Mouse (Mus musculus): Measurements from ENCODE around the gene Pik3c2b. TPM values are rescaled to one million over a fixed set of nuclear protein-coding genes. Genes with fewer than 3 reads are reported as not detected.
A peak's percentile ranks its signal among the peaks of the same experiment; 100 is the strongest.

Gene Pik3c2b
- polyA plus RNA-seq, 1 experiment from 2014 or later: 6.4 TPM

GRCm38 (mm10) chr1:133087206-133087905, 41.9 kb downstream of the Pik3c2b start:
- Histone ChIP-seq H3K27me3 (ENCODE audit: control insufficient read depth, insufficient read depth, low read length) (no peaks in the 10 kb centered on the region), H3K9me3 (ENCODE audit: control insufficient read depth, low read length) (no peaks in the 10 kb centered on the region), H3K9ac (ENCODE audit: low read length) (no peak overlapping the region), H3K4me1 (ENCODE audit: control insufficient read depth, insufficient read depth, low read length) (0 out of 2 replicates have a peak, but pooled peaks cover 3% of the 10 kb centered on the region), H3K27ac (replicated peaks; ENCODE audit: low read depth, low read length) (no peak overlapping the region), H3K4me2 (ENCODE audit: low read depth, severe bottlenecking) (no peak overlapping the region), H3K4me3 (ENCODE audit: low read depth, low read length) (no peak overlapping the region), H3K36me3 (ENCODE audit: control insufficient read depth, insufficient read depth, low read length) (0 out of 2 replicates have a peak, but pooled peaks cover 3% of the 10 kb centered on the region)
- ATAC-seq (ENCODE audit: insufficient number of reproducible peaks, low FRiP score, low TSS enrichment, low read depth) (0 out of 2 replicates have a peak, but pooled peaks have one; percentile 51), DNase-seq (ENCODE audit: low spot score) (peak; percentile 83)
- WGBS: 45% methylated on average over 7 of the region's 7 CpGs

DNA sequence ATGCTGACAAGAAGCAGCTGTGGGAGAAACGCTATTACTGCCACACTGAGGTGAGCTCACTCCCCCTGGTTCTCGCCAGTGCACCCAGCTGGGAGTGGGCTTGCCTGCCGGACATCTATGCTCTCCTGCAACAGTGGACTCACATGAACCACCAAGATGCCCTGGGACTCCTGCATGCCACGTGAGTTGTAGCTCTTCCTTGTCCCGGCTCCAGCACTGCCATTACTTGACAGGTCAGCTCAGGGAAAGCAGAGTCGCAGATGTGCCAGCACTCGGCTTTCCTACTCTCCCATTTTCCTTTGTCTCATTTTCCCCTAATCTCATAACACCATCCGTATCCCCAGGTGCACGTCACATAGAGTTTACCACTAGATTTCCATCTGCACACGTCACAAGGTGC, 42.7 kb downstream of the Pik3c2b start:
- Histone ChIP-seq H3K27me3 (ENCODE audit: control insufficient read depth, insufficient read depth, low read length) (no peaks in the 10 kb centered on the region), H3K27ac (replicated peaks; ENCODE audit: low read depth, low read length) (no peak overlapping the region), H3K4me1 (ENCODE audit: control insufficient read depth, insufficient read depth, low read length) (0 out of 2 replicates have a peak, but pooled peaks cover 3% of the 10 kb centered on the region), H3K36me3 (ENCODE audit: control insufficient read depth, insufficient read depth, low read length) (0 out of 2 replicates have a peak, but pooled peaks cover 3% of the 10 kb centered on the region), H3K9ac (ENCODE audit: low read length) (no peak overlapping the region), H3K4me3 (ENCODE audit: low read depth, low read length) (no peak overlapping the region), H3K9me3 (ENCODE audit: control insufficient read depth, low read length) (no peaks in the 10 kb centered on the region), H3K4me2 (ENCODE audit: low read depth, severe bottlenecking) (no peak overlapping the region)
- ATAC-seq (ENCODE audit: insufficient number of reproducible peaks, low FRiP score, low TSS enrichment, low read depth) (no peak), DNase-seq (ENCODE audit: low spot score) (no peak)
- 88% methylated on average over 10 of the region's 10 CpGs for WGBS

DNA sequence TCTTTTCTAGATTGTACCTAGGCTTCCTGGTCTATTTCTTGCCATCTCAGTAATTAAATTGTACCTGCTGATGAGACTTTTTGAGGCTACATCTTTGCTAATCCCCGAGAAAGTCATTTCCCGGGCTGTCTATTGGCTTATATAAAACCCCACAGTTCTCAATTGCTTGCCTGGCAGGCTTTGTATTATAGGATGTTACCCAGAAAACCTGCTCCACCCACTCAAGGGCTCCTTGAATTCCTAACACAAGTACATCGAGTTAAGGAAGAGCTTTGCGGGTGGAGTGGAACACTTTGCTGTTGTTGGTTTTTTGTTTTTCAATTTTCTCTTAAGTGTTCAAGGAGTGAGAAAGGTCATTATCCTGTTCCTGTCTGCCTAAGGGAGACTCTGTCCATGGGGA, 43.9 kb downstream of the Pik3c2b start:
- 0 out of 2 replicates have a peak, but pooled peaks cover 2% of the 10 kb centered on the region for H3K36me3 ChIP-seq (ENCODE audit: control insufficient read depth, insufficient read depth, low read length)
- H3K4me3 ChIP-seq (ENCODE audit: low read depth, low read length): no peak overlapping the region
- H3K9me3 ChIP-seq (ENCODE audit: control insufficient read depth, low read length): no peaks in the 10 kb centered on the region
- H3K9ac ChIP-seq (ENCODE audit: low read length): no peak overlapping the region
- WGBS: 92% methylated on average over 4 of the region's 4 CpGs
- H3K27ac ChIP-seq (replicated peaks; ENCODE audit: low read depth, low read length): no peak overlapping the region
- DNase-seq (ENCODE audit: low spot score) (no peak), ATAC-seq (ENCODE audit: insufficient number of reproducible peaks, low FRiP score, low TSS enrichment, low read depth) (no peak)
- 0 out of 2 replicates have a peak, but pooled peaks cover 3% of the 10 kb centered on the region for H3K4me1 ChIP-seq (ENCODE audit: control insufficient read depth, insufficient read depth, low read length)
- no peaks in the 10 kb centered on the region for H3K27me3 ChIP-seq (ENCODE audit: control insufficient read depth, insufficient read depth, low read length)
- H3K4me2 ChIP-seq (ENCODE audit: low read depth, severe bottlenecking): no peak overlapping the region

- ATAC-seq (ENCODE audit: insufficient number of reproducible peaks, low FRiP score, low TSS enrichment, low read depth): no peak
- Histone ChIP-seq H3K27ac (replicated peaks; ENCODE audit: low read depth, low read length) (no peak overlapping the region), H3K27me3 (ENCODE audit: control insufficient read depth, insufficient read depth, low read length) (no peaks in the 10 kb centered on the region), H3K4me1 (ENCODE audit: control insufficient read depth, insufficient read depth, low read length) (0 out of 2 replicates have a peak, but pooled peaks cover 3% of the 10 kb centered on the region), H3K36me3 (ENCODE audit: control insufficient read depth, insufficient read depth, low read length) (0 out of 2 replicates have a peak, but pooled peaks cover 2% of the 10 kb centered on the region), H3K9ac (ENCODE audit: low read length) (no peak overlapping the region), H3K4me3 (ENCODE audit: low read depth, low read length) (no peak overlapping the region), H3K9me3 (ENCODE audit: control insufficient read depth, low read length) (no peaks in the 10 kb centered on the region), H3K4me2 (ENCODE audit: low read depth, severe bottlenecking) (no peak overlapping the region)
- no peak for DNase-seq (ENCODE audit: low spot score)
- WGBS: 84% methylated on average over 6 of the region's 6 CpGs
Observed at GRCm38 (mm10) chr1:133090641-133091040, 45.2 kb downstream of the Pik3c2b start.

DNA sequence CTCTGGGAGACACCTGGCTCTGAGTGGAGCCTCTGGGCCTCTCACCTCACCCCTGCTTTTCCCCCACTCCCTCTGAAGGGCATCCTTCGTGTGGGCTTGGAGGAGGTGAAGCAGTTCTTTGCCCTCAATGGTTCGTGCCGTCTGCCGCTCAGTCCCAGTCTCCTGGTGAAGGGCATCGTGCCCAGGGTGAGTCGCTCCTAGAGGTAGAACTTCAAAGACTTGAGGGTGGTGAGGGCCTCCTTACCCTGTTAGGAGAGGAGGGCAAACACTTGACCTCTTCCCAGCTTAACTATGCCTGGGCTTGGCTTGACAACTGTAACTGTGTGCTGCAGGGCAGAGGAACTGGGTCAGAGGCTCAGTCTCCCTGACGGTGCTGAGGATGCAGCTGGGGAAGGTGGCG, 46.0 kb downstream of the Pik3c2b start:
- no peak for ATAC-seq (ENCODE audit: insufficient number of reproducible peaks, low FRiP score, low TSS enrichment, low read depth)
- Histone ChIP-seq H3K4me1 (ENCODE audit: control insufficient read depth, insufficient read depth, low read length) (0 out of 2 replicates have a peak, but pooled peaks cover 3% of the 10 kb centered on the region), H3K36me3 (ENCODE audit: control insufficient read depth, insufficient read depth, low read length) (0 out of 2 replicates have a peak, but pooled peaks cover 2% of the 10 kb centered on the region)

DNA sequence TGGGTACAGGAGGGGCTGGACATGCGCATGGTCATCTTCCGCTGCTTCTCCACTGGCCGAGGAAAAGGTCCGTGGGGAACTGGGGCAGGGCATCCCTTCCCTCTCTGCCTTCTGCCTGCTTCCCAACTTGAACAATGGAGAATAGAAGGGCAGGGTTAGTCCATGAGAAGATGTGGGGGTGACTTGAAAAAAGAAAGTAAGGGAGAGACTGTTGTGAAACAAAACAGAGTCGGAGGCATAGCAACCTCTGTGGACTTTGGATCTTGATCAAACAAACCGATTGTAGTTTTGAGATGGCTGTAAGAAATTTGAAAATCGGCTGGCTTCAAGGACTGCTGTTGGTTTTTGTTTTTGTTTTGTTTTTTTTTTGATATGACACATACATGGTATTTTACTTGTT, 48.3 kb downstream of the Pik3c2b start:
- ATAC-seq (ENCODE audit: insufficient number of reproducible peaks, low FRiP score, low TSS enrichment, low read depth) (no peak), DNase-seq (ENCODE audit: low spot score) (no peak)
- H3K4me2 ChIP-seq (ENCODE audit: low read depth, severe bottlenecking): no peak overlapping the region
- no peaks in the 10 kb centered on the region for H3K4me1 ChIP-seq (ENCODE audit: control insufficient read depth, insufficient read depth, low read length)
- peaks cover 3% of the 10 kb centered on the region; the same call in 1 of the 2 replicates for H3K36me3 ChIP-seq (ENCODE audit: control insufficient read depth, insufficient read depth, low read length)
- no peak overlapping the region for H3K9ac ChIP-seq (ENCODE audit: low read length)
- 95% methylated on average over 7 of the region's 7 CpGs for WGBS
- no peak overlapping the region for H3K4me3 ChIP-seq (ENCODE audit: low read depth, low read length)
- no peak overlapping the region for H3K27ac ChIP-seq (replicated peaks; ENCODE audit: low read depth, low read length)
- no peaks in the 10 kb centered on the region for H3K27me3 ChIP-seq (ENCODE audit: control insufficient read depth, insufficient read depth, low read length)
- no peaks in the 10 kb centered on the region for H3K9me3 ChIP-seq (ENCODE audit: control insufficient read depth, low read length)

More for the DNA sequence above, 46.0 kb downstream of the Pik3c2b start:
- H3K27ac ChIP-seq (replicated peaks; ENCODE audit: low read depth, low read length): no peak overlapping the region
- no peaks in the 10 kb centered on the region for H3K9me3 ChIP-seq (ENCODE audit: control insufficient read depth, low read length)
- no peak for DNase-seq (ENCODE audit: low spot score)
- H3K27me3 ChIP-seq (ENCODE audit: control insufficient read depth, insufficient read depth, low read length): no peaks in the 10 kb centered on the region
- no peak overlapping the region for H3K4me3 ChIP-seq (ENCODE audit: low read depth, low read length)
- 87% methylated on average over 8 of the region's 8 CpGs for WGBS
- H3K4me2 ChIP-seq (ENCODE audit: low read depth, severe bottlenecking): no peak overlapping the region
- no peak overlapping the region for H3K9ac ChIP-seq (ENCODE audit: low read length)

DNA sequence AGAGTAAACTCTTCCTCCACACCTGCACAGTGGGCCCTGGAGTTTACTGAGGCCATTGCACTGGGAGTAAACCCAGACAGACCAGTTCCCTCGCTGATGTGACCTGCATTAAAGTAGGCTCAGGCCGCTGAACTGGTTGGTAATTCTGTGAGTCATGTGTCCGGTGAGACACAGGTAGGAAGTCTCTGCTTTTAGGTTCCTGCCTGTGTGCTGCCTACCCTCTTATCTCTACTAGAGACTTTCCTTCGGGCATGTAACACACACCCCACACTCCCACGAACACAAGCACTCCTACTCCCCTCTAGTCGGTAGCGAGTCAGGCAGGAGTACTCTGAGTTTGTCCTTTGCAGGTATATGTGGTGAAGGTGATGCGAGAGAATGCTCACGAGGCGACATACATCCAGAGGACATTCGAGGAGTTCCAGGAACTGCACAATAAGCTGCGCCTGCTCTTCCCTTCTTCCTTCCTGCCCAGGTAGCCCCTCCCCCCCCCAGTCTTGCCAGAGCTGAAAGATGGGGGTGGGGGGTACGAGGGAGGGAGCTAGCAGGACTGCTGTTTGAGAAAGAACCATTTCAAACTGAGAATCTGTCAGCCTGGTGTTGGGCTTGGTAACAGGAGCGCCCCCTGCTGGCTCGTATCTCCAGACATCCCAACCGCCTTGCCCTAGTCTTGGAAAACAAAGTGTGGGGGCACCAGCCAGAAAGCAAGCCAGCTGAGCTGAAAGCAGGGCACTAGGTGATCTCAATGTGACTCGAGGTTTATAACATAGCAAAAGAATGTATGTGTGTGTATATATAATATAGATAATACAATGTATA, 55.7 kb downstream of the Pik3c2b start:
- H3K36me3 ChIP-seq (ENCODE audit: control insufficient read depth, insufficient read depth, low read length): peaks cover 3% of the 10 kb centered on the region; the same call in 1 of the 2 replicates
- peak; percentile 47; the same call in 1 of the 2 replicates for ATAC-seq (ENCODE audit: insufficient number of reproducible peaks, low FRiP score, low TSS enrichment, low read depth)

GRCm38 (mm10) chr1:133102108-133102507, 56.6 kb downstream of the Pik3c2b start:
- ATAC-seq (ENCODE audit: insufficient number of reproducible peaks, low FRiP score, low TSS enrichment, low read depth) (no peak), DNase-seq (ENCODE audit: low spot score) (no peak)
- 78% methylated on average over 5 of the region's 5 CpGs for WGBS
- Histone ChIP-seq H3K36me3 (ENCODE audit: control insufficient read depth, insufficient read depth, low read length) (peaks cover 3% of the 10 kb centered on the region; the same call in 1 of the 2 replicates), H3K4me3 (ENCODE audit: low read depth, low read length) (no peak overlapping the region), H3K9me3 (ENCODE audit: control insufficient read depth, low read length) (no peaks in the 10 kb centered on the region), H3K27me3 (ENCODE audit: control insufficient read depth, insufficient read depth, low read length) (no peaks in the 10 kb centered on the region), H3K4me1 (ENCODE audit: control insufficient read depth, insufficient read depth, low read length) (no peaks in the 10 kb centered on the region), H3K4me2 (ENCODE audit: low read depth, severe bottlenecking) (no peak overlapping the region), H3K27ac (replicated peaks; ENCODE audit: low read depth, low read length) (no peak overlapping the region), H3K9ac (ENCODE audit: low read length) (no peak overlapping the region)

More for the DNA sequence above, 55.7 kb downstream of the Pik3c2b start:
- Histone ChIP-seq H3K27me3 (ENCODE audit: control insufficient read depth, insufficient read depth, low read length) (no peaks in the 10 kb centered on the region), H3K4me2 (ENCODE audit: low read depth, severe bottlenecking) (no peak overlapping the region), H3K4me3 (ENCODE audit: low read depth, low read length) (no peak overlapping the region), H3K27ac (replicated peaks; ENCODE audit: low read depth, low read length) (no peak overlapping the region), H3K9me3 (ENCODE audit: control insufficient read depth, low read length) (no peaks in the 10 kb centered on the region), H3K9ac (ENCODE audit: low read length) (no peak overlapping the region), H3K4me1 (ENCODE audit: control insufficient read depth, insufficient read depth, low read length) (no peaks in the 10 kb centered on the region)
- WGBS: 52% methylated on average over 17 of the region's 17 CpGs
- peak; percentile 86 for DNase-seq (ENCODE audit: low spot score)

Data from limb, embryonic 11.5 days (tissue).